Mouse (Mus musculus): ENCODE data around the gene Gnaz. TPM values are rescaled to one million over a fixed set of nuclear protein-coding genes. Genes with fewer than 3 reads are reported as not detected.
A peak's percentile ranks its signal among the peaks of the same experiment; 100 is the strongest.

Gene Gnaz
- polyA plus RNA-seq, 1 experiment from 2014 or later = 14.0 TPM

DNA sequence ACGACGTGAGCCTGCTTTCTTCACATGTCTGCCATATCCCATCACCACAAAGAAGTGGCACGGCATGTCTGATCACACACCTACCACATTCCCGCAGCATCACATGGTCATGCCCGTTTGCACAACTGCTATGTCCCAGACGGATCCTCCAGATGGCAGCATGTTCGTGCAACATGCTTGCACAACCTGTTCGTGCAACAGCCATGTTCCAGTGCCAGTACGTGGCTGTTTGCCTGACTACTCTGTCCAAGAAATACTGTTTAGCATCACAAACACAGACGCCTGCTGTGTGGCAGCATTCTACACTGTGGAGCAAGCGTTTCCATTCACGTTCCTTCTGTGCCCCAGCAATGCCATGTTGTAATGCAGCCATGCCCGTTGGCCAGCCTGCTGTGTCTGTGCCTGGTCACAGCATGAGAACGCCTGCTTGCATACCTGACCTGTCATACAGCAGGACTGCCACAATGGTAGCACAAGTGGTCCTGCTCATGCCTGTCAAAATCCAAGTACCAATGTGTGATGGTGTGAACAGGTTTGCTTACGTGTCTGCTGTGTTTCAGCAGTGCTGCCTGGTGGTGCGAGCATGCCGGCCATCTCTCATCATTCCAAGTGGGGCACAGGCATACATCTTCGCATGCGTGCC, 33.3 kb upstream of the Gnaz start:
- H3K4me1 ChIP-seq = no peaks in the 10 kb centered on the region

DNA sequence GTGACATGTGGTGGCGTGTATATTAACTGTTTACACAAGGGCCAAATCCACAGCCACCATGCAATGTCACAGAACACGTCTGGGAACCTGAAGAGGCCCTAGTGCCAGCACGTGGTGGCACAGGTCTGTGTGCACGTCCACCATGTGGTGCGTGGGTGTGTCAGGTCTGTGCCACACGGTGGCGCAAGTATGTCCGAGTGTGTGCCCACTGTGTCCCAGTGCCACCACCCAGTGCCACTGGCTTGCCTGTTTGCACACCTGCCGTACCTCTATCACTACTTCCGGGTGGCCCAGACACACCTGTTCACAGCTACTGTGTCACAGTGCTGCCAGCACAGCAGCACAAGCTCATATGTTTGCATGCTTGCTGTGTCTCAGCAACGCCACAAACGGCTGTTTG, 32.5 kb upstream of the Gnaz start:
- H3K36me3 ChIP-seq (replicated peaks) = no peaks in the 10 kb centered on the region
- WGBS = 78% methylated on average over 12 of the region's 12 CpGs
- no peak for ATAC-seq (ENCODE audit: low FRiP score)

More for the DNA sequence above, 33.3 kb upstream of the Gnaz start:
- Histone ChIP-seq H3K9me3 (no peaks in the 10 kb centered on the region), H3K36me3 (replicated peaks) (no peaks in the 10 kb centered on the region), H3K27ac (no peak overlapping the region), H3K27me3 (no peaks in the 10 kb centered on the region), H3K4me3 (replicated peaks) (no peak overlapping the region), H3K4me2 (no peak overlapping the region), H3K9ac (no peak overlapping the region)
- 86% methylated on average over 19 of the region's 19 CpGs for WGBS
- no peak for ATAC-seq (ENCODE audit: low FRiP score)

DNA sequence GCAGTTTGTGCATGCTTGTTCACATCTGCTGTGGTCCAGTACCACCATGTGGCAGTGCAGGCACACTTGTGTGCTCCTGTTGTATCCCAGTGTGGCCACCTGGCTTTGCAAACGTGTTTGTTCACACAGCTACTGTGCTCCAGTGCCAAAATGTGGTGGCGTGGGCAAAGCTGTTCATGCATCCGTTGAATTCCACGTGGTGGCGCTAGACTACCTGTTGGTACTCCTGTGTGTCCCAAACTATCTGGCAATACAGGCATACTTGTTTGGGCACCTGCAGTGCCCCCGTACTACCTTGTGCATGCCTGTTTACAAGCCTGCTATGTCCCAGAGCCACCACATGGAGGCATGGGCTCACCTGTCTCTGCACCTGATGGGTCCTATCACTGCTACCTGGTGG, 32.0 kb upstream of the Gnaz start:
- H3K4me1 ChIP-seq = no peaks in the 10 kb centered on the region
- no peaks in the 10 kb centered on the region for H3K27me3 ChIP-seq
- ATAC-seq (ENCODE audit: low FRiP score) = no peak
- H3K36me3 ChIP-seq (replicated peaks) = no peaks in the 10 kb centered on the region
- 27% methylated on average over 6 of the region's 6 CpGs for WGBS
- H3K4me2 ChIP-seq = no peak overlapping the region
- no peak overlapping the region for H3K27ac ChIP-seq
- no peaks in the 10 kb centered on the region for H3K9me3 ChIP-seq
- no peak overlapping the region for H3K4me3 ChIP-seq (replicated peaks)
- H3K9ac ChIP-seq = no peak overlapping the region

More for the DNA sequence above, 32.5 kb upstream of the Gnaz start:
- no peak overlapping the region for H3K27ac ChIP-seq
- H3K4me3 ChIP-seq (replicated peaks) = no peak overlapping the region
- H3K4me2 ChIP-seq = no peak overlapping the region
- no peak overlapping the region for H3K9ac ChIP-seq
- H3K4me1 ChIP-seq = no peaks in the 10 kb centered on the region
- no peaks in the 10 kb centered on the region for H3K27me3 ChIP-seq
- H3K9me3 ChIP-seq = no peaks in the 10 kb centered on the region

DNA sequence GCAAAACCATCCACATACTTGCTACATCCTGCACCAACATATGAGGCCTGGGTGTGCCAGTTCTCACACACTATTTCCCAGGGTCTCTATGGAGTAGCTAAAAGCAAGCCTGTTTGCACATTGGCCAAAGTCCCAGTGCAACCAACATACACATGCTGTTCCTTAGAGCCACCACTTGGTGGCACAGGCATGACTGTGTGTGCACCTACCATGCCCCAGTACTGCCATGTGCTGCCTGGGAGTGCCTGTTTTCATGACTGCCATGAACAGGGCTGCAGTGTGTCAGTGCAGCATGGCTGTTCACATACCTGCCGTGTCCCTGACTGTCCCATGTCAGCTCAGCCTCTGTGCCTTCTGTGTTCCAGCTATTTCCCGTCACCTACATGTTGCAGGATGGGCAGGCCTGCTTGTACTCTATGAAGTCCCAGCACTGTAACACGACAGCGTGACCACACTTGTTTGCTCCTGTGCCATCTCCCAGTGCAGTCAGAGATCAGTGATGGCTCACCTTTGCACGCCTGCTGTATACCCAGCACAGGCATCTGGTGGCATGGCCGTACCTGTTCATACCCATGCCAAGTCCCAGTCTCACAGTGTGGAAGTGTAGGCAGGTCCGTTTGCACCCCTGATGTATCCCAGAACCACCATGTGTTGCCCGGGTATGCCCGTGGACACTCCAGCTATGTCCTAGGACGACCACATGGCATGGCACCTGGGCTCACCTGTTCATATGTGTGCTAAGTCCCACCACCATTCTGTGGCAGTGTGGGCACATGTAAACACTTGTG, 29.8 kb upstream of the Gnaz start:
- ATAC-seq (ENCODE audit: low FRiP score) = peak; percentile 62; the same call in 1 of the 2 replicates
- H3K4me2 ChIP-seq = no peak overlapping the region
- no peaks in the 10 kb centered on the region for H3K36me3 ChIP-seq (replicated peaks)
- 78% methylated on average over 10 of the region's 10 CpGs for WGBS
- no peaks in the 10 kb centered on the region for H3K9me3 ChIP-seq
- no peak overlapping the region for H3K9ac ChIP-seq
- no peaks in the 10 kb centered on the region for H3K4me1 ChIP-seq
- H3K27ac ChIP-seq = no peak overlapping the region
- no peaks in the 10 kb centered on the region for H3K27me3 ChIP-seq
- no peak overlapping the region for H3K4me3 ChIP-seq (replicated peaks)

DNA sequence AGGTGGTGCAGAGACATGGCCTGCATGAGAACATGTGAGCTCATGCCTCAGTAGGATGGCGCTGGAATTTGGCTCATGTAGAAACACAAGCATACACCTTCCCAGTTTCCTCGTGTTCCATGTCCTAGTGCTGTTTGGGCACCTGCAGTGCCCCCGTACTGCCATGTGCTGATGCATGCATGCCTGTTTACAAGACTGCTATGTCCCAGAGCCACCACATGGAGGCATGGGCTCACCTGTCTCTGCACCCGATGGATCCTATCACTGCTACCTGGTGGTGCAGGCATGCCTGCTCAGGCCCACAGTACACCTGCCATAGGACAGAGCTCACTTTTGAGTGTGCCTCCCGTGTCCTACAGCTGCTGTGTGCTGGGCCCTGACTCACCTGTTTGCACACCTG, 28.6 kb upstream of the Gnaz start:
- H3K4me3 ChIP-seq (replicated peaks) = no peak overlapping the region
- H3K4me2 ChIP-seq = no peak overlapping the region
- WGBS = 75% methylated on average over 5 of the region's 5 CpGs
- H3K27ac ChIP-seq = no peak overlapping the region
- no peak overlapping the region for H3K9ac ChIP-seq
- ATAC-seq (ENCODE audit: low FRiP score) = no peak
- H3K27me3 ChIP-seq = no peaks in the 10 kb centered on the region
- H3K4me1 ChIP-seq = no peaks in the 10 kb centered on the region
- H3K36me3 ChIP-seq (replicated peaks) = no peaks in the 10 kb centered on the region
- H3K9me3 ChIP-seq = no peaks in the 10 kb centered on the region

DNA sequence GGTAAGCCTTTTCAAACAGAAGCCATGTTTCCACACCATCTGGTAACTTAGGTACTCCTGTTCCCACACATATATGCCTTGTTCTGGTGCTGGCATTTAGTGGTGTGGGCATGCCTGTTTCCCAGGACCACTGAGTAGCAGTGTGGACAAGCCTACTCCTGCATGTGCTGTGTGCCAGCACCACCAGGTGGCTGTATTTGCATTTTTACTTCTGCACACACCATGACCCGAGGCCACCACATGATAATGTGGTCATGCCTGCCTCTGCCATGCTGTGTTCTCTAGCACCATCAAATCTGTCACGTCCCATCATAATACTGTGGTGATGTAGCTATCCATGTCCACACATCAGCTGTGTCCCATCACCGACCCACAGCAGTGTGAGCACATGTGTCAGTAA, 27.7 kb upstream of the Gnaz start:
- WGBS = 58% methylated on average over 3 of the region's 3 CpGs
- Histone ChIP-seq H3K4me1 (no peaks in the 10 kb centered on the region), H3K9me3 (no peaks in the 10 kb centered on the region), H3K27ac (no peak overlapping the region), H3K4me3 (replicated peaks) (no peak overlapping the region), H3K36me3 (replicated peaks) (no peaks in the 10 kb centered on the region), H3K9ac (no peak overlapping the region), H3K4me2 (no peak overlapping the region), H3K27me3 (no peaks in the 10 kb centered on the region)
- ATAC-seq (ENCODE audit: low FRiP score) = no peak

DNA sequence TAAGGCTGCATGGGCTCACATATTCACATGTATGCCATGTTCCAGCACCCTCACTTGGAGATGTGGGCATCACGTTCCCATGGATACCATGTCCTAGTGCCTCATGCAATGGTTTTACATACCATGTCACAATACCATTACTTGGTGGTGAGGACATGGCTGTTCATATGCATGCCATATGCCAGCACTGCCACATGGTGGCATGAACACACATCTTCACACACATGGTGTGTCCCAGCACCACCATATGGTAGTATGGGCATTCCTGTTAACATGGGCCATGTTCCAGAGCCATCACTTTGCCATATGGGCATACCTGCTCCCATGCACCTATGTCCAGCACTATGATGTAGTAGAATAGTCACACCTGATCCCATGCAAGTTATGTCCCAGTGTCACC, 26.2 kb upstream of the Gnaz start:
- Histone ChIP-seq H3K4me2 (no peak overlapping the region), H3K9me3 (no peaks in the 10 kb centered on the region), H3K4me3 (replicated peaks) (no peak overlapping the region), H3K9ac (no peak overlapping the region), H3K27me3 (no peaks in the 10 kb centered on the region), H3K4me1 (no peaks in the 10 kb centered on the region), H3K27ac (no peak overlapping the region), H3K36me3 (replicated peaks) (no peaks in the 10 kb centered on the region)
- 91% methylated on average over 1 of the region's 1 CpGs for WGBS
- ATAC-seq (ENCODE audit: low FRiP score) = no peak

DNA sequence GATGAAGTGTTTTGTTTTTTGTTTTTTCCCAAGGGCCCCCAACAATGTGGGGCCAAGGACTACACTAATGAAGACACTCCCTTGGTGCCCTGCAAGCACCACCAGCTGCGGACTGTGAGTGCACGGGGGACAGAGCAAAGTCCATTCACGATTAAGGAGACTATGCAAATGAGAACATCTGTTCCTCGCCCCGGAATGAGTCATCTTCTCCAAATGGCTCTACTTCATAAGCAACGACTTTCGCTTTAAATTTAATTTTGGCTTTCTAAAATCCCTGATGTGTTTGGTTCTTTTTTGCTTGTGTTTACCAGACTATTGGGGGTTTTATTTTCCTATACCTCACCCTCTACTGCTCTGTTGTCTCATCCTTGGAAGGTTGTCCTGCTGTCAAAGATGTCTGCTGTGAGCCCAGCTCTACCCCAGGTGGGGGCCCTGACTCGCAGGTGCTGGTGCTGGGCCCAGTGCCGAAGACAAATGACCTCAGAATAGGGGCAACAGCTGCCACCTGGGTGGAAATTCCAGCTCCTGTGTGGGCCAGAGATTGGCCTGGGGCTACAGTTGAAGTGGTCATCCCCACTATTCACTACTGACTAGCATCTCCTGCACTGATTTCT, 14.0 kb upstream of the Gnaz start:
- Histone ChIP-seq H3K4me3 (replicated peaks) (no peak overlapping the region), H3K4me1 (no peaks in the 10 kb centered on the region), H3K9ac (no peak overlapping the region), H3K4me2 (no peak overlapping the region), H3K27me3 (no peaks in the 10 kb centered on the region), H3K27ac (no peak overlapping the region), H3K36me3 (replicated peaks) (no peaks in the 10 kb centered on the region), H3K9me3 (no peaks in the 10 kb centered on the region)
- ATAC-seq (ENCODE audit: low FRiP score) = no peak
- 48% methylated on average over 9 of the region's 9 CpGs for WGBS

DNA sequence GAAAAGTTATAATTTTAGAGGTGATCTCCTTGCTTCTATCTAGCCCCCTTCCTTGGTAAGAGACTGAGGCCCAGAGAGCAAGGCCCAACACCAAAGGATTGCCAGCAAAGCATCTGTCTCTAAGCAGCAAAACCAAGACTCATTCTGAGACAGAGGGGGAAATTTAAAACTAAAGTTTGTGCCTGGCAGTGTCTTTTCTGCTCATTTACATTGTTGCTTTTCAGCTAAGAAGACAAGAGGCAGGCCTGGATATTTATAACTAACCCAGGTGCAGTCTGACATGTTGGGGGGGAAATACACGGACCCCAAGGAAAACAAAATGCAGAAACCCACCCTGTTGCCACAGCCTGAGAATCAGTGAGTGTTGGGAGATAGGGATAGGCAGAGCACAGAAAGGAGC, 2.6 kb upstream of the Gnaz start:
- Histone ChIP-seq H3K9me3 (no peaks in the 10 kb centered on the region), H3K36me3 (replicated peaks) (no peaks in the 10 kb centered on the region), H3K4me3 (replicated peaks) (no peak overlapping the region), H3K27ac (no peak overlapping the region), H3K4me1 (peaks cover 20% of the 10 kb centered on the region), H3K9ac (no peak overlapping the region), H3K27me3 (peaks cover 40% of the 10 kb centered on the region), H3K4me2 (no peak overlapping the region)
- no peak for ATAC-seq (ENCODE audit: low FRiP score)
- 84% methylated on average over 1 of the region's 1 CpGs for WGBS

DNA sequence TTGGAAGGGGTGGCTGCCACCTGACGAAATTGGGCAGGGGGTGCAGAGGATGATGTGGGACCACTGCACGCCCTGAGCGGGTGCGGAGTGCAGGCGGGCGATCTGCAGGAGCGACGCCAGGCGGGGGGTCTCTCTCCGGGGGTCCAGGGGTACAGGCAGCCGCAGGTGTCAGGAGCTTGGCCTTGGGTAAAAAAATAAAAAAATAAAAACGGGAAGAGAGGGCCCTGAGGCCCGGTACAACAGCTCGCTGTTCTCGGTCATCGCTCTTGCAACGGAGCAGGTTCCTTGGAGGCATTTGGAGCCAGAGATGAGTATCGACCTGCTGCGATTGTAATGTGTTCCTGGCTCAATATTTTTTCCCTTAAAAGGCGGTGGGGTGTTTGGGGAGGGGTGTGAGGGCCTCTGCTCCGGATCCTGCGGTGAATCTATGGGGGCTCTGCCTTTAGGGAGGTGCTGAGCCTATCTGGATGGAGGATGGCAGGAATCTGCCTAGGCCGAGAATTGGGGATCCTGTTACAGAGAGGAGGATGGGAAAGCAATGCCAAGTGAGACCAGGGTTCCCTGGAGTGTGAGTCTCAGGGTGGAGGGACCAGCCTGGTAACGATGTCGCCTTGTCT, 782 bp downstream of the Gnaz start:
- peaks cover 20% of the 10 kb centered on the region for H3K4me1 ChIP-seq
- peak overlapping the region; percentile 75 for H3K9ac ChIP-seq
- peak overlapping the region; percentile 72 for H3K4me3 ChIP-seq (replicated peaks)
- 2% methylated on average over 25 of the region's 25 CpGs for WGBS
- H3K4me2 ChIP-seq = peak overlapping the region; percentile 95
- H3K27me3 ChIP-seq = peaks cover 41% of the 10 kb centered on the region
- ATAC-seq (ENCODE audit: low FRiP score) = no peak; the same call in 1 of the 2 replicates
- H3K36me3 ChIP-seq (replicated peaks) = no peaks in the 10 kb centered on the region
- H3K9me3 ChIP-seq = no peaks in the 10 kb centered on the region
- H3K27ac ChIP-seq = no peak overlapping the region

DNA sequence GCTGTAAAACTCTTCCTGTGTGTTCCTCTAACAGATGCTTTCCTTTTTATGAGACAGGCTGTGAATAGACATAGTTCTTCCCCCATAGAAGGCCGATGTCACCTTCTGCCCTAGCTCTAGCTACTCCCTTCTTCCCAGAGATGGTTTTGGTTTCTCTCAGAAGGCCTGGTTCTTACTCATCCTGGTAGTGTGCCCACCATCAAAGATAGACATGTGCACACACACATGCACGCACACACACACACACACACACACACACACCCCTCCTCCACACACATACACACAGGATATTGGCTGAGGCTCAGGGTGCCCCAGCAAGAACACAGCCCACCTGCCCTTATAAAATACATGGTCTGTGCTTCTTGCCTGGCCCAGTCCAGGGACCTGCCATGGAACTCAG, 2.3 kb downstream of the Gnaz start:
- H3K4me1 ChIP-seq = peaks cover 20% of the 10 kb centered on the region
- no peak overlapping the region for H3K4me2 ChIP-seq
- no peak overlapping the region for H3K9ac ChIP-seq
- H3K9me3 ChIP-seq = no peaks in the 10 kb centered on the region
- H3K27ac ChIP-seq = no peak overlapping the region
- H3K27me3 ChIP-seq = peaks cover 32% of the 10 kb centered on the region
- no peak for ATAC-seq (ENCODE audit: low FRiP score)
- 0 out of 2 replicates have a peak, but pooled peaks cover 6% of the 10 kb centered on the region for H3K36me3 ChIP-seq (replicated peaks)
- WGBS = 87% methylated on average over 2 of the region's 2 CpGs
- H3K4me3 ChIP-seq (replicated peaks) = no peak overlapping the region

DNA sequence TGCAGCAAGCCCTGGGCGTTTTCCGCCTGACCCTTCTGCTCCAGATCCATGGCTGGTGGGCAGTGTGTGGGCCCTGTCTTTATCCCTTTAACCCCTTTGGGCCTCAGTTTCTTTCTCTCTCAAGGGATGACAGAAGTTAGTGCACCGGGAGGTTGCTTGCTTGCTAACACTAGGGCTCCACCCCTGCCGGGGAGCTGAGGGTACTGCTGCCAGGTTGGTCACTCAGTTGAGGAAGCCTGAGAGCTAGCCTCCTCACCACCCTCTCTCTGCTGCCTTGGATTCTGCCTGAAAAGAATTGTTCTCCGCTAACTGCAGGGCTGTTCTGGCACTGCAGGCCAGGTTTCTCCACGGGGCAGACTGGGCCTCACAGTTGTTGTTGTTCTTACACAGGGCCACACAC, 6.0 kb downstream of the Gnaz start:
- WGBS = 84% methylated on average over 6 of the region's 6 CpGs
- no peak overlapping the region for H3K9ac ChIP-seq

More for the DNA sequence above, 6.0 kb downstream of the Gnaz start:
- Histone ChIP-seq H3K4me3 (replicated peaks) (no peak overlapping the region), H3K27ac (no peak overlapping the region), H3K9me3 (no peaks in the 10 kb centered on the region), H3K4me2 (no peak overlapping the region), H3K4me1 (peaks cover 8% of the 10 kb centered on the region), H3K27me3 (peaks cover 14% of the 10 kb centered on the region), H3K36me3 (replicated peaks) (0 out of 2 replicates have a peak, but pooled peaks cover 6% of the 10 kb centered on the region)
- no peak for ATAC-seq (ENCODE audit: low FRiP score)

Data from forebrain, embryonic 12.5 days (tissue).